Mouse (Mus musculus): ENCODE results near the gene Mief1.

GRCm38 (mm10) chr15:80258240-80259170 is 24.7 kb downstream of the Mief1 start:
- no peak for TF ChIP-seq CTCF (IDR thresholded peaks at IDR 0.05; ENCODE audit: low read depth, low read length)
- 0 out of 2 replicates have a peak, but pooled peaks have one; percentile 31 for TF ChIP-seq POLR2A (IDR thresholded peaks at IDR 0.05; ENCODE audit: extremely low read depth, insufficient read depth, low read length)
